Mouse (Mus musculus) midbrain, embryonic 12.5 days (tissue): ENCODE measurements around the gene Ndufa11. TPM values are rescaled to one million over a fixed set of nuclear protein-coding genes. Genes with fewer than 3 reads are reported as not detected.

Experiments
- ATAC-seq: fragments of 200-750 bp; cut with Nextera tagmentation; 2 replicates; pipeline ENCODE4 v1.8.0; 2017; ENCODE audit warnings: low read depth, moderate TSS enrichment, moderate library complexity; ENCODE audit not compliant: low FRiP score
- H3K27ac ChIP-seq: fragments of 300-500 bp; sonication (generic); replicated peaks from 2 replicates; pipeline ENCODE4 v1.5.1; 2016; ENCODE audit warnings: mild to moderate bottlenecking
- H3K27me3 ChIP-seq: fragments of 300-500 bp; sonication (generic); 2 replicates; pipeline ENCODE4 v1.6.1; 2016; ENCODE audit warnings: mild to moderate bottlenecking
- H3K36me3 ChIP-seq: fragments of 300-500 bp; sonication (generic); 2 replicates; pipeline ENCODE4 v1.6.1; 2016
- H3K4me1 ChIP-seq: fragments of 300-500 bp; sonication (generic); 2 replicates; pipeline ENCODE4 v1.6.1; 2016
- H3K4me2 ChIP-seq: fragments of 300-500 bp; sonication (generic); replicated peaks from 2 replicates; pipeline ENCODE4 v1.6.1; 2016; ENCODE audit warnings: mild to moderate bottlenecking, moderate library complexity
- H3K4me3 ChIP-seq: fragments of 300-500 bp; sonication (generic); 2 replicates; pipeline ENCODE4 v1.5.1; 2016; ENCODE audit warnings: mild to moderate bottlenecking
- H3K9ac ChIP-seq: fragments of 300-500 bp; sonication (generic); replicated peaks from 2 replicates; pipeline ENCODE4 v1.6.1; 2016; ENCODE audit warnings: mild to moderate bottlenecking, moderate library complexity
- H3K9me3 ChIP-seq: fragments of 300-500 bp; sonication (generic); 2 replicates; pipeline ENCODE4 v1.6.1; 2016; ENCODE audit warnings: mild to moderate bottlenecking
- WGBS: fragments of 180-500 bp; shearing (Covaris S2); methylation state at CpG from one replicate; pipeline ENCODE4 v1.1.7; 2016; 5-methylcytosine and 5-hydroxymethylcytosine counted together
- polyA plus RNA-seq: library from polyadenylated mRNA; unstranded; fragments of >200 nt; fragmentation: Nextera tagmentation; extraction: Ambion mirVana; gene quantifications from 2 replicates; pipeline ENCODE4 v1.2.1, GENCODE M21; 2016

Gene Ndufa11
- polyA plus RNA-seq, 1 experiment from 2014 or later: 338 TPM

DNA sequence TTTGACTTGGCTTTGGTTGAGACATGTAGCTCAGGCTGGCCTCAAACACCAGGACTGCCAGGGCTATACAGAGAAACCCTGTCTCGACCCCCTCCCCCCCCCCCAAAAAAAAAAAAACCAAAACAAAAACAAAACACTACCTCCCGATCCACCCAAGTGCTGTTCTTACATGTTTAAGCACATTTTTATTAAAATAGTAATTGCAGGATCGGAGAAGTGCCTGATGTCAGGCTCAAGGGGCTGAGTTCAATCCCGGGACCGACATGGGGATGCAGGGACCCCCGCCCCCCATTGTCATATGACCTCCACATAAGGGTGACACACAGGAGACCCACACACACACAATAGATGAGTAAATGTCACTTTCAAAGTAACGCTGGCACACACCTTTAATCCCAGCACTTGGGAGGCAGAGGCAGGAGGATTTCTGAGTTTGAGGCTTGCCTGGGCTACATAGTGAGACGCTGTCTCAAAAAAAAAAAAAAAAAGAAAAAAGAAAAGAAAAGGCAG, 46.2 kb downstream of the Ndufa11 start:
- H3K27me3 ChIP-seq: peaks cover 26% of the 10 kb centered on the region
- H3K36me3 ChIP-seq: peaks cover 21% of the 10 kb centered on the region
- H3K9ac ChIP-seq: no peak overlapping the region
- no peaks in the 10 kb centered on the region for H3K9me3 ChIP-seq
- H3K4me1 ChIP-seq: peaks cover 29% of the 10 kb centered on the region
- no peak for ATAC-seq
- H3K4me3 ChIP-seq: peak overlapping the region; percentile 74; the same call in 1 of the 2 replicates
- H3K4me2 ChIP-seq: no peak overlapping the region
- 78% methylated on average over 8 of the region's 8 CpGs for WGBS
- peak overlapping the region; percentile 95 for H3K27ac ChIP-seq

DNA sequence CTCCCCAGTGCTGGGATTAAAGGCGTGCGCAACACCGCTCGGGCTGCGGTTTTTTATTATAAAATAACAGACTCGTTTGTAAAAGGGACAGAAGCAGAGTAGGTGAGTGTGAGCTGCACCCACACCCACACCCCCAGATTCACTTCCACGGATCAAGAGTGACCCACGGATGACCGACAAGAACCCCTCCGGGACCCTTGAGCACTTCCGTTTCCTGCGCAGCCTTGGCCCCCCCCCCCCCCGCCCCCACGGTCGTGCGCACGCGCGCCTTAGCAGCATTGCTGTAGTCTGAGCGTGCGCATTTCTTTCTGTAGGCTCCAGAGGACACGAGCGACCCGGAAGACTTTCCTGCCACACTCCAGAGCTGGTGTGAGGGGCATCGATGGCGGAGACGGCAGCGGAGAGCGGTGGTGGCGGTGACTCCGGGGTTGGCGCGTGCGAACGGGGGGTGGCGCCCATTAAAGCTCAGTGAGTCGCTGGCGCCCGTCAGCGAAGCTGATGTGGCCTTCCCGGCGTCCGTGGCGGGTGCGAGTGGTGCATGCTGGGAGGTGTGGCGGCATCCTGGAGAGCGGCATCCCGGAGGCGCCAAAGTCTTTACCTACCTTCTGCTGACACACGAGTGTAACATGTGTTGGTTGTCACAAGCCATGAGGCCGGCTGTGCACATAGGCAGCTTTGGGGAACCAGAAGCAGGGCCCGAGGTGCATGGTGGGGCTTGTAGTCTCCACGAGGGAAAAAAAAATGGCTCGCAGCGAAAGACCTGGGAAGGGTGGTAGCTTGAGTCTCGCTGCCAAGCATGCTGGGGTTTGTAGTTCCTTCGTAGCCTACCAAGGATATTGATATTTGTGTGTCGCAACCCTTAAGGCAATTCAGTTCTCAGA, 47.1 kb downstream of the Ndufa11 start, which contains the start of gene Dus3l:
Gene Dus3l, plus strand, starts transcription at position 284 of the 881 bp plus-strand sequence.
- Histone ChIP-seq H3K9ac (peak within 1 kb of the TSS; percentile 64), H3K4me3 (peak within 1 kb of the TSS; percentile 74), H3K9me3 (no peaks in the 10 kb centered on the region), H3K27ac (peak within 1 kb of the TSS; percentile 95), H3K27me3 (peaks cover 17% of the 10 kb centered on the region), H3K4me1 (peaks cover 25% of the 10 kb centered on the region), H3K36me3 (peaks cover 31% of the 10 kb centered on the region), H3K4me2 (peak within 1 kb of the TSS; percentile 66)
- ATAC-seq: peak; percentile 72
- WGBS: 2% methylated on average over 56 of the region's 58 CpGs

DNA sequence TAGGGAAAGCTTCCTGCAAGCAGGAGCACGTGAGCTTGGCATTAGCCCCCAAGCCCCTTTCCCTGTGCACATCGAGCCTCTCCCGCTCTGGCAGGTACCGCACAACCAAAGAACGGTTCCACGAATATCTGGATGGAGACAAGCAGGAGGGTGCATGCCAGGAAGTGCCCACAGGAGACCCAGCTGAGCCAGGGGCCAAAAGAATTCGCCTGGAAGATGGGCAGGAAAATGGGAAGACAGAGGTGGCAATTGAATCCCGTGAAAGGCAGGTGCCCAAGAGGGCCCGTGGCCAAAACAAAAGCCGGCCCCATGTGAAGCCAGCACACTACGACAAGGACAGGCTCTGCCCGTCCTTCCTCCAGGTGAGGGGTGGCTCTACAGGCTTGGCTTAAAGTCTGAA, 47.9 kb downstream of the Ndufa11 start:
- Histone ChIP-seq H3K9me3 (no peaks in the 10 kb centered on the region), H3K4me3 (peak overlapping the region; percentile 74), H3K27me3 (peaks cover 10% of the 10 kb centered on the region), H3K4me1 (peaks cover 25% of the 10 kb centered on the region), H3K9ac (peak overlapping the region; percentile 50), H3K36me3 (peaks cover 38% of the 10 kb centered on the region), H3K27ac (0 out of 2 replicates have a peak overlapping the region, but pooled peaks have one; percentile 94), H3K4me2 (peak overlapping the region; percentile 66)
- ATAC-seq: 0 out of 2 replicates have a peak, but pooled peaks have one; percentile 3
- WGBS: 58% methylated on average over 12 of the region's 12 CpGs

DNA sequence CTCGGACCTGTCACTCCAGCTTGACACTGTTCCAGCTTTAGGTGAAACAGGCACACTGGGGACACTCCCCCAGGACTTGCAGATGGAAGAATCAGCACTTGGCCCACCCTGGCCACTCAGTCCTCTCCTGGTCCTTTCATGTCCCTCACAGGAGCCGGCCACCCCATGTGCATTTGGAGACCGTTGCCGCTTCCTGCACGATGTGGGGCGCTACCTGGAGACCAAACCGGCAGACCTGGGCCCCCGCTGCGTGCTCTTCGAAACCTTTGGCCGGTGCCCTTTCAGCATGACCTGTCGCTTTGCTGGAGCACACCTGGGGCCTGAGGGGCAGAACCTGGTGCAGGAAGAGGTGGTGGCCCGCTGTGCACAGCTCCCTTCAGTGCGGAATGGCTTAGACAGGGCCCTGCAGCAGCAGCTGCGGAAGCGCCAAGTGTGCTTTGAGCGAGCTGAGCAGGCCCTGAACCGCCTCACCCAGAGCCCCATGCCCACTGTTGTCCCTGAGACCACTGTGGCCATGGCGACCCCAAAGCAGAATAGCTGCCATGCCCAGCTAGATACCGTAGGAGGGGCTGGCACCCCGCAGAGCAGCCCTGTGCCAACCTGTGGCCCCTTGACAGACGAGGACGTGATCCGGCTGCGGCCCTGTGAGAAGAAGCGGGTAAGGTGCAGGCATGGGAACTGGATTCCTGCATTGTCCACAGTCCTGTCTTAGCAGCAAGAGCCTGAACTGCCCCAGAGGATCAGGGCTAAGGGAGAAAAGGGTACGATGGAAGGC, 49.3 kb downstream of the Ndufa11 start:
- Histone ChIP-seq H3K36me3 (peaks cover 45% of the 10 kb centered on the region), H3K4me1 (peaks cover 19% of the 10 kb centered on the region), H3K9ac (no peak overlapping the region), H3K4me3 (no peak overlapping the region), H3K4me2 (no peak overlapping the region), H3K27ac (no peak overlapping the region), H3K9me3 (no peaks in the 10 kb centered on the region), H3K27me3 (no peaks in the 10 kb centered on the region)
- no peak for ATAC-seq
- WGBS: 94% methylated on average over 27 of the region's 27 CpGs

DNA sequence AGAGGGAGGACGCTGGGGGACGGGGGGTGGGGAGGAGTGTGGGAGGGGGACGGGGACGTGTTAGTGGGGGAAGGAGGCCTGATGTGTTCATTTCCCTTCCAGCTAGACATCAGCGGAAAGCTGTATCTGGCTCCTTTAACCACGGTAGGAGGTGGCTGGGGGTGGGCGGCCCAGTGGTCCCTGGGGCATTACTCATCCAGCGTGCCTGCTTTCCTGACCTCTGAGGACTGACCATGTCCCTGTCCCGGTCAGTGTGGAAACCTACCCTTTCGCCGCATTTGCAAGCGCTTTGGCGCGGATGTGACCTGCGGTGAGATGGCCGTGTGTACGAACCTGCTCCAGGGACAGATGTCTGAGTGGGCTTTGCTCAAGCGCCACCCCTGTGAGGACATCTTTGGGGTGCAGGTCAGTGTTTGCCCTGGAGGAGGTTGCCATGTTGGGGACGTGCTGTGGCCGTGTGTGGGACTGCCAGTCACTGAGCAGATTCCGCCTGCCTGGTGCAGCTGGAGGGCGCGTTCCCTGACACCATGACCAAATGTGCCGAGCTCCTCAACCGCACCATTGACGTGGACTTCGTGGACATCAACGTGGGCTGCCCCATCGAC, 50.1 kb downstream of the Ndufa11 start:
- ATAC-seq: no peak
- no peak overlapping the region for H3K27ac ChIP-seq
- H3K36me3 ChIP-seq: peaks cover 49% of the 10 kb centered on the region
- no peak overlapping the region for H3K4me3 ChIP-seq
- H3K9ac ChIP-seq: no peak overlapping the region
- no peaks in the 10 kb centered on the region for H3K9me3 ChIP-seq
- H3K4me2 ChIP-seq: no peak overlapping the region
- no peaks in the 10 kb centered on the region for H3K27me3 ChIP-seq
- peaks cover 12% of the 10 kb centered on the region for H3K4me1 ChIP-seq
- 97% methylated on average over 29 of the region's 29 CpGs for WGBS

DNA sequence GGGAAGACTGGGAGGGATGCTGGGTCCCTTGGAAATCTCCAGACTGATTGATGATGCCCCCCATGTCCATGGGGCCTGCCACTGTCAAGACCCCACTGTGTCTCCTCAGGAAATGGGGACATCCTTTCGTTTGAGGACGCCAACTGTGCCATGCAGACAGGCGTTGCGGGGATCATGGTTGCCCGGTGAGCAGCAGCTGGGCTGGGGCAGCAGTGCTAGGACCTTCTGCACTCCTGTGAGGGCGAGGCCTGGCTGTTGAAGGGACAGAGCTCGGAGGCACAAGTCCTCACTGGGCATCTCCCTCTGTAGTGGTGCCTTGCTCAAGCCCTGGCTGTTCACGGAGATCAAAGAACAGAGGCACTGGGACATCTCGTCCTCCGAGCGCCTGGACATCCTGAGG, 51.4 kb downstream of the Ndufa11 start:
- Histone ChIP-seq H3K4me1 (peaks cover 6% of the 10 kb centered on the region), H3K4me2 (no peak overlapping the region), H3K27ac (no peak overlapping the region), H3K36me3 (peaks cover 49% of the 10 kb centered on the region), H3K9ac (no peak overlapping the region), H3K27me3 (no peaks in the 10 kb centered on the region), H3K9me3 (no peaks in the 10 kb centered on the region), H3K4me3 (no peak overlapping the region)
- ATAC-seq: no peak
- 92% methylated on average over 11 of the region's 11 CpGs for WGBS

- H3K4me2 ChIP-seq: no peak within 1 kb of the TSS
- peaks cover 49% of the 10 kb centered on the region for H3K36me3 ChIP-seq
- H3K27ac ChIP-seq: no peak within 1 kb of the TSS
- no peak within 1 kb of the TSS for H3K9ac ChIP-seq
- H3K9me3 ChIP-seq: no peaks in the 10 kb centered on the region
- 94% methylated on average over 5 of the region's 5 CpGs for WGBS
- peaks cover 6% of the 10 kb centered on the region for H3K4me1 ChIP-seq
- H3K4me3 ChIP-seq: no peak within 1 kb of the TSS
- no peak for ATAC-seq
- H3K27me3 ChIP-seq: no peaks in the 10 kb centered on the region
Observed at GRCm38 (mm10) chr17:56769950-56770349, 52.4 kb downstream of the Ndufa11 start, which contains the start of gene Prr22. Gene Prr22, plus strand, starts transcription at chr17:56770250.

Other genes with a start within 250 kb of the Ndufa11 start
- gene Ptprs, start 241.3 kb upstream of the Ndufa11 start, polyA plus RNA-seq: 290 and 332 TPM in 2 replicates
- gene Znrf4, start 205.3 kb upstream of the Ndufa11 start, polyA plus RNA-seq: not detected in 2 replicates
- gene Gm20219, start 163.4 kb upstream of the Ndufa11 start, polyA plus RNA-seq: 1.6 and 1.9 TPM in 2 replicates
- gene Safb2, start 133.2 kb upstream of the Ndufa11 start, polyA plus RNA-seq: 94.7 and 107 TPM in 2 replicates
- gene Safb, start 132.9 kb upstream of the Ndufa11 start, polyA plus RNA-seq: 168 and 177 TPM in 2 replicates
- gene 2410015M20Rik, start 108.0 kb upstream of the Ndufa11 start, polyA plus RNA-seq: 174 and 178 TPM in 2 replicates
- gene Rpl36, start 104.4 kb upstream of the Ndufa11 start, polyA plus RNA-seq: 1,173 and 1,210 TPM in 2 replicates
- gene Lonp1, start 90.9 kb upstream of the Ndufa11 start, polyA plus RNA-seq: 52.1 TPM in 2 replicates
- 0.80 and 1.1 TPM in 2 replicates for gene Catsperd, start 89.6 kb upstream of the Ndufa11 start, polyA plus RNA-seq
- 109 and 115 TPM in 2 replicates for gene Ranbp3, start 44.5 kb upstream of the Ndufa11 start, polyA plus RNA-seq
- 15.4 and 18.2 TPM in 2 replicates for gene Vmac, start 255 bp downstream of the Ndufa11 start, polyA plus RNA-seq
- gene Nrtn, start 39.8 kb downstream of the Ndufa11 start, polyA plus RNA-seq: 6.7 and 8.8 TPM in 2 replicates
- gene Dus3l, start 47.0 kb downstream of the Ndufa11 start, polyA plus RNA-seq: 48.7 and 53.9 TPM in 2 replicates
- 2.0 TPM in 2 replicates for gene Prr22, start 52.5 kb downstream of the Ndufa11 start, polyA plus RNA-seq
- gene Rfx2, start 113.2 kb downstream of the Ndufa11 start, polyA plus RNA-seq: 6.3 and 8.2 TPM in 2 replicates
- gene Acsbg2, start 156.7 kb downstream of the Ndufa11 start, polyA plus RNA-seq: not detected in 2 replicates
- 0.50 and 0.63 TPM in 2 replicates for gene 1700061G19Rik, start 157.7 kb downstream of the Ndufa11 start, polyA plus RNA-seq
- gene Mllt1, start 217.6 kb downstream of the Ndufa11 start, polyA plus RNA-seq: 102 and 104 TPM in 2 replicates